Mouse (Mus musculus) kidney, postnatal 14 days (tissue): Measurements from ENCODE around the gene 4933402N03Rik.

Source experiments
- DNase-seq: peaks from one replicate; pipeline ENCODE4 v3.0.0; 2022; ENCODE audit warnings: mixed read lengths

The 4933402N03Rik gene

DNA sequence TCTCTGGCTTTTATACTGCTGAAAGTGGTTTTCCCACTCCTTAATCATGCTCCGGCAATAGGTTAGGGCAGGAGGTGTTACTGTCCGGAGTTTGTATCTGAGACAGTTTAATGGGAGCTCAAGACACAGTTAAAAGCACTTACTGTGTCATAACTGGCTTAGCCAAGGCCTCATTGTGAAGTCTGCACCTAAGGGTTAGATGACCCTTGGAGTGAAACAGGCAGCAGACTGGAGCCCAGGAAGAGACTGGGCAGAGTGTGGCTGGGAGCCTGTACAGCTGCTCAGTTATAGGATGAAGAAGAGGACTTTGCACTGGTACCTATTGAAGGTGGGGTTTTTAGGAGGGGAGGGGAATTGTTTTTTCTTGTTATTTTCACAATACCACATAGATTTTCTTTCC lies at the start of gene 4933402N03Rik:
Gene 4933402N03Rik, minus strand, starts transcription at position 101 of the 400 bp plus-strand sequence.
- DNase-seq = no peak

DNA sequence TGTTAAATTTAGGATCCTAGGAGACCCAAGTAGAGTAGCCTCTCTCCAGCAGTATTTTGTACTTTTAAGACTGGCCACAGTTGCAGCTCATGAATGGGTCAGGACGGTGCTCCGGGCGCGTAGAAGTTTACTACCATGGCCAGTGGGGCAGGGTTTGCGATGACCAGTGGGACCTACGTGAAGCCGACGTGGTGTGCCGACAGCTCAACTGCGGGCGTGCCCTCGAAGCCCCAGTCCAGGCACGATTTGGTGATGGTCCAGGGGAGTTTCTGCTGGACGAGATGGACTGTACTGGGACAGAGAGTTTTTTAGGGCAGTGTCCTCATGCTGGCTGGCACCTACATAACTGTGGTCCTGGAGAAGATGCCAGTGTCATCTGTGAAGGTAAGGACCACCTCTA lies 41.9 kb upstream of the 4933402N03Rik start:
- DNase-seq = no peak

DNA sequence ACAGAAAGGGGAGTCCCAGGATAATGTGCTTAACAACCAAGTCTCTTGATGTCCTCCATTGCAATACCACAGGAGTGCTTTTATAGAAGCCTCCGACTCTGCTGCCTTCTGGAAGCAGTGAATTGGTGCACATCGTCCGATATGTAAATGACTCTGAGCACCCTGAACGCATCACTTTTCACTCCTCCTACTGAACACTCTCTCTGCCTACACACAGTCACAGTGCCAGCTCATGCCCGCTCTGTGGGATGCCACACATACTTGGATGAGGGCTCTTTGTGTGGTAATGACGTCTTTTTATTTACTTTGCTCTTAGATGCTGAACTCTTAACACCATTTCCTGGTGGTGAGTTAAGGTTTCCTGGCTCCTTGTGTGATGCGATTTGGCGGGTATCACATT lies 40.9 kb upstream of the 4933402N03Rik start:
- no peak for DNase-seq

DNA sequence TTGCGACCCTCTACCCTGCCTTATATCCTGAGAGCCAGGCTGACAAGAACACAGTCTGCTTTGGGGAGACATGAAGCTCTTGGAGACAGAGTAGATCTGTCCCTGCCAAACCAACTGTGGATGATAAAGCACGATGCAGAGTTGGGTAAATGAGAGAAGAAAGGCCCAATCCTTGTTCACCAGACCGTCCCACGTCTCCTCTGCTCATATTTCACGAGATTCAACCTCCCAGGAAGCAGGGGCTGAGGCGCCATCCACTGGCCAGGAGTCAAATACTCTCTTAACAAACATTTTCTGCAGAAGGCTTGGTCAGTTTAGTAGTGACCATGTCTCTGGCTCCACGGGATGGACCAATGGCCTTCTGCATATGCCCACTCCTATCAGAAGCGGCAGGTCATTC lies 38.2 kb upstream of the 4933402N03Rik start:
- DNase-seq = no peak

DNA sequence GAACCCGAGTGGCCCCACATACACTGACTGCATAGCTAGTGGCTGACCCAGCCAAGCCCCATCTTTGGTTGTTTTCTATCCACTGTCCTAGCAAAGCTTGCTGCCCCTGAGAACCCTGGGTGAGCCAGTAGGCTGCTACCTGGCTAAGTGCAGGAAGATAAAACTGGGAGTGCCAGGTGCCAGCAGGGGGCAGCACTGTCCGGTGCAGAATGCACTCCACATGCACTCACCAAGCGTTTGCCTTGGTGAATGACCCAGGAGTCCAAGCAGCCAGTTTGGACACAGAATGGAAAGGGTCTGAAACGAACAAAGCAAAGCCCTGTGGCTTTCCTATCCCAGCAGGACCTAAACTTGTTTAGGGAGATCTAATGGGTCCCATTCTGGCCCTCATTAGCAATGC lies 36.6 kb upstream of the 4933402N03Rik start:
- peak; percentile 8 for DNase-seq

DNA sequence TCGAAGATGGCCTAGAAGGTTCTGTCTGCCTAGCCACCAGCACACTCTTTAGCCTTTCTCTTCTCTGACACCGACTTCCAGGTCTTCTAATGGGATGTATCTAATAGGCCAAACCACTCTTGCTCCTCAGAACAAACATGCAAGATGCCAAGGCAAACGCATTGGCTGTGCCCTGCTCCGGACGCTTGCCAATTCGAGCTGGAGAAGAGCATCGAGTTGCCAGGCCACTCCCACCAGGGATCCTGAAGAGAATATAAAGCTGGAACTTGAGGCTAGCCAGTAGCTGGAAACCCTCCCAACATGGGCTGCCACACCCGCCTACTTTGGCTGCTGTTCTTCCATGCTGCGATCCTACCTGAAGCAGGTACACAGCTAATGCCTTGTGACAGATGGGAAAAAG lies 28.0 kb upstream of the 4933402N03Rik start, which contains the start of gene 5430419D17Rik:
Gene 5430419D17Rik, plus strand, starts transcription at position 282 of the 400 bp plus-strand sequence.
- DNase-seq = no peak

DNA sequence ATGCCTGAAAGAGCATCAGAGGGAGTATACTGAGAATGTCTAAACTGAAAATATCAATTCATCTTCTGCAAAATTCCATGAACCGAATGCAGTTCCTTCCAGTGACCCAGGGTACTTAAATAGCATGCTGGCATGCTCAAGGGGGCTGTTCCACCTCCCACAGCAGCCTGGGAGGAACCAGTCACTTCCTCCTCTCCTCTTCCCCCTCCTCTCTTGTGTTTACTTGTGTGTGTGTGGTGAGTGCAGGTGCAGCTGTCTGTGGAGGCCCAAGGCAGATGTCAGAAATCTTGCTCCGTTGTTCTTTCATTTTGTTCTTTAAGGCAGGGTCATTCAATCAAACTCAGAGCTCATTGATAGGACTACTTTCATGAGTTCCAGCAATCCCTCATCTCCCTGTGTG lies 23.0 kb upstream of the 4933402N03Rik start:
- no peak for DNase-seq

DNA sequence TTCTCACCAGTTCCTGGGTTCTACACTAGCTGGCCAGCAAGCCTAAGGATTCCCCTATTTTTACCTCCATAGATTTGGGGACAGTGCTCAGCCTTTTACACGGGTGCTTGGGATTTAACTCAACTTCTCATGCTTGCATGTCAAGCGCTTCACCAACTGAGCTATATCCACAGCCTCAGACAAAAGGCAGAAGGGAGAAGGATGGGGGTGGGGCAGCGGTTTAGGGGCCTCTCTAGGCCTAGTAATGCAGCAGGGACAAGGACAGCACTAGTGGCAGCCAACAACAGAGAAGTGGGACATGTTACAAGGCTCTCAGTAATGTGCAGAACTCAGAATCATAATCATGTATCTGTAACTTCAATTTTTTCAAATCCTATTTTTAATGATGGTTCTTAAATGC lies 21.7 kb upstream of the 4933402N03Rik start:
- no peak for DNase-seq

DNA sequence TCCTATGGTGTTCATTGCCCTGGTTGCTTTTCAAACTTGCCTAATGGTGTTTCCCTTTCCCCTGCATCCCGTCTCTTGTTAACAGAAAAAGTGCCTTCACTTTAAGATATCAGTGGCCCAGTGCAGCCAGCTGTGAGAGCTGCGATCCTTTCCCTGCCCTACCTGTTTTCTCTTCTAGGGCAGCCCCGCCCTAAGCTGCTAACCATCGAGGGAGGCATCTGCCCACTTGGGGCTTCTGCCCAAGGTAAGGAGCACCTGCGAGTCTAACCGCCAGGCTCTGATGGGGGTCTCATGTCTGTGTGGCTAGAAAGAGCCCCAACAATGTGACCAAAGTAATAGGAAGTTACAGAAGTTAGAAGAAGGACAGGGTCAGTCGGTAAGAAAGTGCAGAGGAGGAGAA lies 16.1 kb upstream of the 4933402N03Rik start:
- no peak for DNase-seq

DNA sequence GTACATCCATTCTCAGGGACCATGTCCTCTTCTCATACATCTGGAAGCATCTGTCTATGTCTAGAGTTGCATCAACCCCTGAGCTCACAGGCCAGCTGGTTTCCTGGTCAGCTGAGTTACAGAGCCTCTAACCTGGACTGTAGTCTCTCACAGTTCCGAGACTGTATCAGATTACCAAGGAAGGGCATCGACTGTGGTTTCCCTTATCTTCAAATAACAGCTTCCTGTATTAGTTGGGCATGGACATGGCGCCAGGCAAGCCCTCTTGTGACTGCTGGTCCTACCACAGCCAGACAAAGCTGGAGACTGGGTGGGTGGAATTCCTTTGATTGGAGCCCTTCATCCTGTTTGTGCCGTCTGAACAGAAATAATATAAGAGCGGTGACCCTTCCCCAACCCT lies 6.9 kb upstream of the 4933402N03Rik start:
- no peak for DNase-seq

DNA sequence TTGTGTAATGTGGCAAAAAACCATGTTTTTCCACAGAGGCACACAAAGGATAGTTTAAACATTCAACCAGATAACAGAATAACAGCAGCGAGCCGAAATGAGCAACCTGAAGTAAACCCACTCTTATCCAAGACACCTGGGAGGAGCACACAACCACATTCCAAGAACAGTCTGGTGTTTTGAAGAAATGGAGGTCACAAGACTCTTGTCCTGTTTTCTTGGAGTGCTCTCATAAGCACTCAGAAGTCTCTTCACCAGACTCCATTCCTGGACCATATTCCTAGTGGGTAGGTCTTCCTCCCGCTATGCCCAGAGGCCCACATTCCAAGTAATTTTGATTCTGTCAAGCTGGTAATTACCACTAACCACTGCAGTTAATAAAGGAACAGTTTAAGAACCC lies 4.1 kb upstream of the 4933402N03Rik start:
- no peak for DNase-seq

DNA sequence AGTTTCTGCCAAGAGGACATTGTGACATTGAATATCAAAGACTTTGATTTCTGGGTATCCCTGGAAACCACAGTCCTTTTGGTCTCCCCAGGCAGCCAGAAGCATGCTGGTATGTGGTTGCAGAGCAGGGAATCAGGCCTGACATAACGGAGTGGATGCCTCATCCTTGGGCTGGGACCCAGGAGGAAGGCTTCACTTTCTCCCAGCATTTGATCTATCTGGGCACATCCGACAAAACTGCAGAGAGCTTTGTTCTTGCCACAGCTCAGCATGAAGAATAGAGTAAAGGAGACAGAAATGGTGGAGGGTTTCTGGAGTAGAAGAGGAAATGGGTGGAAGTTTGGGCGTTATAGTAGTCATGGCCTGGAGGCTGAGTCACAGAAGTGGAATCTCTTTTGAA lies 12.9 kb downstream of the 4933402N03Rik start:
- DNase-seq = no peak

DNA sequence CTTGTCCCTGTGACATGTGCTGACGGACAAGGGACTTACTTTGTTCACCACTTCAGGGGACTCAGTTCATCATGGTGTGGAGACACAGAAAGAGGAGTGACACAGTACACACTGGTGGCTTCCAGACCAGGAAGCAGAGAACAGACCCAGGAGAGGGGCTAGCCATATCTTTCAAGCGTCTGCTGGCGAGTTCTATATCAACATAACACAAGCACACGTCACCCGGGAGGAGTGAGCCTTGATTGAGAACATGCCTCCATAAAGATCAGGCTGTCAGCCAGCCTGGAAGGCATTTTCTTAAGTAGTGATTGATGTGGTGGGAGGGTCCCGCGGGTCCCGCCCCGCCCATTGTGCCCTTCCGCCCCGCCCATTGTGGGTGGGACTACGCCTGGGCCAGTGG lies 16.1 kb downstream of the 4933402N03Rik start:
- no peak for DNase-seq

DNA sequence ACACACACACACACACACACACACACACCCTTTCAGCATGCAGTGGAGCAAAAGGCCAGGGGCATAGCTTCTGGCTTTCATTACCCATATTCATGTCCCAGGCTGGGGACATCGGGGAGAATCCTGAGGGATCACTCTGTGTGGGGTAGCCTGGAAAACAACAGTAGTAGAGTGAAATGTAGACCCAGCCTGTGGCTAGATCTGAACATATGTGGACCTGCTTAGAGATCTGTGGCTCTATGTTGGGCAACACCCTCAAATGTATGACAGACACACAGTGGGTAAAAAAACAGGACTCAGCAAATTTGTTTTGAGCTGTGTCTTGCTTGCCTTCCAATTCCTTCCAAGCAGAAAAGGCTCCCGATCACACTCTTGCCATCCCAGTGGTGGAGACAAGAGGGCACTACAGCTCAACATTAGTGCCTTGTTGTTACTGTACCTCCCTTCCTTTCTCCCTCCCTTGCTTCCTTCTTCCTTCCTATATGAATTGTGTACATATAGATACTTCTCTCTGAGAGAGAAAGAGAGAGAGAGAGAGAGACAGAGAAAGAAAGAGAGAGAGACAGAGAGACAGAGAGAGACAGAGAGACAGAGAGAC lies 23.8 kb downstream of the 4933402N03Rik start:
- DNase-seq = no peak

DNA sequence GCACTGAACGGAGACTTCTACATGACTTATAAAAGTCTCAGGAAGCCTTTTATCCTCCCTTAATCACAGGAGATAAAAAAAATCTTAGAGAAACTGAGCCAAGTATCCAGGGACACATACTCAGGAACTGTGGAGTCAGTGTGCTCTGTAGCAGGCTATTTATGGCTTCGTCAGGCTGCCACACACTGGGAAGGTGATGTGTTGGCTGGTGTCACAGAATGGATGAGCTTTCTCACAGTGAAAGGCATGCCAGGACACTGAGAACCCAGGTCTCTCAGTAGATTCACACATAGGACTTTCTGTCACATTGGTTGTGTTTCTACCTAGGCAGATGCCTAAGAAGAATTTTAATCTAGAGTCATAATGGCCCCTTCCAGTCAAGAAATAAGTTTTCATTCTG lies 31.7 kb downstream of the 4933402N03Rik start:
- no peak for DNase-seq

DNA sequence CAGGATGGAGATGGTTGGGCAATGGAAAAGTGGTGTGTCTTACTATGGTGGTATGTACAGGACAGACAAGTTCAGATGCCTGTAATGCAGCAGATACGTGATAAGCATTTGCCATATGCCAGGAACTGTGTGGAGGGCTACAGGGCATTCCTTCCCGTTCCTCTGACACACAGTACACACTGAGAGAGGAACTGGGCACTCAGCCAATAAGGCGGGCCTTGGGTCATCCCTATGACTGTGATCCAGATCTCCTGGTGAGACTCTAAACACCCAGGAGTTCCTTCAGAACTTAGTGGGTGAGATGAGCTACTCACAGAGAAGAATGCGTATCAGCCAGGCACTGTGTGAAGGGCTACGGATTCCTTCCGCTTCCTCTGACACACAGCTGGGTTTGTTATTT lies 32.4 kb downstream of the 4933402N03Rik start:
- DNase-seq = no peak

DNA sequence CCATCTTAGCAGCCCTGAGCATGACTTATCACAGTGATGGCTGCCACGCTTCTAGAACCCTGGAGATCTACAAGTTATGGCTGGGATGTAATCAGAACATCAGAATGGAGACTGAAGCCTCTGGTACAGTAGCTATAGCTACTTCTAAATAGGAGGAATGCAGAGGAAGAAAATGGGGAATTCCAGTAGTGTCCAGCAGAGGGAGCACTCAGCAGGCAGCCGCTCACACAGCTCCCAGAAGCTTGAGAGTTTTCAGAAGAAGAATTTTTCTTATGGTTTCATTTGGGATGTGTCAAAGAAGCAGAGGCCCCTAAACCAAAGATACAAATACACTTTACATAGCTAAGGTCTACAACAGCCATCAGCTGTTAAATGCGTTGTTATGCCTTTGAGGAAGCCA lies 33.6 kb downstream of the 4933402N03Rik start:
- peak; percentile 48 for DNase-seq
